ENCODE assay signal across 9 mouse cellular contexts in genomic region chr9:99357561-99357920, GRCm38 (mm10). TPM values are rescaled to one million over a fixed set of nuclear protein-coding genes. Genes with fewer than 3 reads are reported as not detected.
A peak's percentile ranks its signal among the peaks of the same experiment; 100 is the strongest.
DNase-seq lines count a peak whose midpoint lies in the region; ATAC-seq and TF ChIP-seq lines count a peak whose summit lies in the region.
"Had no signal": no experiment of that assay in that cellular context is flagged by ENCODE, and none has a peak within 500 bp of the region (broad histone marks: within the 10 kb centered on the region; RNA-seq: fewer than 3 reads in every experiment).

No protein-coding gene starts in this region.

- TF ChIP-seq CTCF in heart, postnatal 0 days (IDR thresholded peaks at IDR 0.05; ENCODE audit: low read depth): no peak

- no peaks in the 10 kb centered on the region for H3K36me3 ChIP-seq in heart, postnatal 0 days (replicated peaks; ENCODE audit: control insufficient read depth, insufficient read depth, low read length)
- H3K36me3 ChIP-seq in hindbrain, embryonic 15.5 days: no peaks in the 10 kb centered on the region
- no peaks in the 10 kb centered on the region for H3K36me3 ChIP-seq in midbrain, embryonic 15.5 days (replicated peaks)

- no peak overlapping the region for H3K27ac ChIP-seq in heart, postnatal 0 days (ENCODE audit: low read depth)
- H3K27ac ChIP-seq in hindbrain, embryonic 15.5 days (replicated peaks): no peak overlapping the region
- H3K27ac ChIP-seq in midbrain, embryonic 15.5 days: no peak overlapping the region

- TF ChIP-seq EP300 in heart, postnatal 0 days (IDR thresholded peaks at IDR 0.05; ENCODE audit: low read depth): no peak

- no peak for DNase-seq in heart, postnatal 0 days (ENCODE audit: low spot score)
- DNase-seq in heart, postnatal 14 days: no peak
- peak; percentile 46 for DNase-seq in embryo, embryonic 11 days
- DNase-seq in right cerebral cortex, postnatal 10 days (ENCODE audit: low spot score in 2 of 2): no peak
- no peak for DNase-seq in right cerebral cortex, postnatal 36 days (ENCODE audit: low spot score in 2 of 2)
- no peak for DNase-seq in left cerebral cortex, postnatal 25 days (ENCODE audit: low spot score in 2 of 2)

- no peaks in the 10 kb centered on the region for H3K9me3 ChIP-seq in heart, postnatal 0 days (replicated peaks; ENCODE audit: control insufficient read depth, low read length)
- no peaks in the 10 kb centered on the region for H3K9me3 ChIP-seq in hindbrain, embryonic 15.5 days
- no peaks in the 10 kb centered on the region for H3K9me3 ChIP-seq in midbrain, embryonic 15.5 days

- H3K4me2 ChIP-seq in heart, postnatal 0 days (ENCODE audit: low read depth, low read length): peak overlapping the region; percentile 54
- H3K4me2 ChIP-seq in hindbrain, embryonic 15.5 days: peak overlapping the region; percentile 99
- peak overlapping the region; percentile 93 for H3K4me2 ChIP-seq in midbrain, embryonic 15.5 days

- H3K4me1 ChIP-seq in heart, postnatal 0 days (ENCODE audit: control insufficient read depth, insufficient read depth): peaks cover 8% of the 10 kb centered on the region; the same call in 1 of the 2 replicates
- H3K4me1 ChIP-seq in hindbrain, embryonic 15.5 days (replicated peaks): peaks cover 16% of the 10 kb centered on the region
- H3K4me1 ChIP-seq in midbrain, embryonic 15.5 days: peaks cover 14% of the 10 kb centered on the region

- H3K4me3 ChIP-seq in heart, postnatal 0 days (ENCODE audit: low read depth, low read length): peak overlapping the region; percentile 39
- H3K4me3 ChIP-seq in hindbrain, embryonic 15.5 days: peak overlapping the region; percentile 48
- H3K4me3 ChIP-seq in midbrain, embryonic 15.5 days: peak overlapping the region; percentile 41

- H3K9ac ChIP-seq in heart, postnatal 0 days (replicated peaks; ENCODE audit: low read depth, low read length): no peak overlapping the region
- peak overlapping the region; percentile 25 for H3K9ac ChIP-seq in hindbrain, embryonic 15.5 days
- H3K9ac ChIP-seq in midbrain, embryonic 15.5 days: peak overlapping the region; percentile 46

- WGBS in heart, postnatal 0 days: 2% methylated on average over 19 of the region's 19 CpGs
- WGBS in hindbrain, embryonic 15.5 days: 9% methylated on average over 19 of the region's 19 CpGs
- 3% methylated on average over 19 of the region's 19 CpGs for WGBS in midbrain, embryonic 15.5 days

- 0 out of 2 replicates have a peak, but pooled peaks have one; percentile 24 for ATAC-seq in heart, postnatal 0 days (ENCODE audit: insufficient read depth, low read depth)
- peak; percentile 47; the same call in 1 of the 2 replicates for ATAC-seq in hindbrain, embryonic 15.5 days (ENCODE audit: low FRiP score, low read depth)
- ATAC-seq in midbrain, embryonic 15.5 days (replicated peaks): 0 out of 2 replicates have a peak, but pooled peaks have one; percentile 54

- H3K27me3 ChIP-seq in heart, postnatal 0 days (ENCODE audit: control insufficient read depth, insufficient read depth, low read length): peaks cover 51% of the 10 kb centered on the region
- H3K27me3 ChIP-seq in hindbrain, embryonic 15.5 days: peaks cover 41% of the 10 kb centered on the region
- peaks cover 44% of the 10 kb centered on the region for H3K27me3 ChIP-seq in midbrain, embryonic 15.5 days (replicated peaks)

- intact Hi-C loops in heart, postnatal 14 days (cut with DNase I): no loop called here
- intact Hi-C loops in left cerebral cortex, postnatal 25 days (cut with DNase I): no loop called here

RNA-seq across cellular contexts. Expression of gene Esyt3, which starts 0.8 kb away (rescaled TPM):
- 0.04 and 0.12 TPM in 2 replicates for total RNA-seq in heart, postnatal 0 days (2014; rRNA removed; ENCODE audit: low replicate concordance)
- 0.16 and 0.21 TPM in 2 replicates for polyA plus RNA-seq in heart, postnatal 0 days (2015; fragmentation: Nextera tagmentation; extraction: Ambion mirVana)
- 1 to 10 TPM in 1 of 2 experiments, under 1 TPM in 1; 0.44 to 2.0 TPM for total RNA-seq in heart, postnatal 14 days (2021)
- 0.76 and 0.87 TPM in 2 replicates for polyA plus RNA-seq in hindbrain, embryonic 15.5 days (2015; fragmentation: Nextera tagmentation; extraction: Ambion mirVana)
- 0.63 and 0.75 TPM in 2 replicates for polyA plus RNA-seq in midbrain, embryonic 15.5 days (2015; fragmentation: Nextera tagmentation; extraction: Ambion mirVana)
- 1 to 10 TPM; 1.8 to 2.4 TPM for total RNA-seq in left cerebral cortex, postnatal 25 days (2021)
- total RNA-seq: MEL had no signal
